Mouse (Mus musculus) kidney, adult 8-10 months (tissue): ENCODE results near the gene Srl.

Experiments
- DNase-seq, 2 experiments: peaks; one replicate each; pipeline ENCODE4 v3.0.0; 2022

Srl gene

GRCm38 (mm10) chr16:4469599-4470352, 71.8 kb downstream of the Srl start:
- peak; percentile 55 to 60 for DNase-seq

DNA sequence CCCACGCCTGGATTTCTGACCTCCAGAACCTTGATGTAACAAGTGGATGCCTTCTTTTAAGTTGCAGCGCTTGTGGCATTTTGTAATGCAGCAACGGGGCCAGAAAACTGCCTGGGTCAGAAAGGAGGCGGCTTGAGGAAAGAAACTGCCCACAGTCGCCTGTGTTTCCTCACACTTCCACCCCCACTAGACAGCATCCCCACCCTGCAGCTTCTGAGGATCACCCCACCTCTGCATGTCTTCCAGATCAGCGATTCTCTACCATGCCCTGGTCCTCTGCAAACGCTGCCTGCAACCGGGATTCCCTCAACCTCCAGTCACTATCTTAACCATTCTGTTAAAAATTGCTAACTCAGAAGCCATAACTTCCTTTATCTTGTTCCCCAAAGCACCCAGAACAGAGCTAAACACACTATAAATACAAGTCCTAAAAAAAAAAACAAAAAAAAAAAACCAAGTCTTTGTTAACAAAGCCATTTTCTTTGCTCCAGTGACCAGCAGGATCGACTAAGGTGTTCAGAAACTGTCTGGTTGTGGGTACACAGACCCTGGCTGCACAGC, 77.0 kb downstream of the Srl start:
- DNase-seq = no peak

DNA sequence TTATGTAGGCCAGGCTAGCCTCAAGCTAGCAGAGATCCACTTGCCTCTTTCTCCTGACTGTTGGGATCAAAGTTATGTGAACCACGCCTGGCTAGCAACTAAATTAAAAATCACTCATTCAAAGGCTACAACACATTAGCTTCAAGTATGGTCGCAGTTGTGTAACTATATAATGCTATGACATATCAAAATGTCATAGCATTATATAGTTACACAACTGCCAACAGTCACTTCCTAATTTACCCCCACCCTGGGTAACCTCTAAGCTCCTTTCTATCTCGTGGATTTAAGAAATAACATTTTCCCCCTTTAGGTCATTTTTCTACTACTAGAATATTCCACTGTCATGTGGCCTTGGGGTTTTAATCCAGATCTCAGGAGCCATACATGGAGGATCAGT, 83.7 kb downstream of the Srl start:
- no peak for DNase-seq

GRCm38 (mm10) chr16:4456391-4456790, 85.2 kb downstream of the Srl start:
- DNase-seq = no peak

DNA sequence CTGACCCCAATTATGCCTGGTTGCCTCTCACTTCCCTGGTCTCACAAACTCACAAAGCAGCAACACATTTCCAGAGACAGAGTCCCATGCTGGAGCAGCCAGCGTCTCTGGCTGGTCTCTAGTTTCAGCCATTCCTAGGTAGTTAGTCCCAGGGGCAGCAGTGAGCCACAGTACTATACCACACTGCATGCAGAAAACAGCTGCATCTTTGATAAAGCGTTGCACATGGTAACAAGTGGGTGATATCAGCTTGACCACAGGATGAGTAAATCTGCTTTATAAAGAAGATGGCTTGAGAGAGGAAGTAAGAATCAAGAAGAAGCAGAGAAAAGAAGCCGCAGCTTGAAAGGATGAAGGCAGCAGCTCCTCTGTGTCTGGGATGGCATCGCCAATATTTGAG, 85.9 kb downstream of the Srl start:
- DNase-seq = no peak

GRCm38 (mm10) chr16:4454563-4454962, 87.1 kb downstream of the Srl start:
- no peak for DNase-seq

- DNase-seq = no peak
Measured at GRCm38 (mm10) chr16:4449418-4449817, 92.2 kb downstream of the Srl start.

DNA sequence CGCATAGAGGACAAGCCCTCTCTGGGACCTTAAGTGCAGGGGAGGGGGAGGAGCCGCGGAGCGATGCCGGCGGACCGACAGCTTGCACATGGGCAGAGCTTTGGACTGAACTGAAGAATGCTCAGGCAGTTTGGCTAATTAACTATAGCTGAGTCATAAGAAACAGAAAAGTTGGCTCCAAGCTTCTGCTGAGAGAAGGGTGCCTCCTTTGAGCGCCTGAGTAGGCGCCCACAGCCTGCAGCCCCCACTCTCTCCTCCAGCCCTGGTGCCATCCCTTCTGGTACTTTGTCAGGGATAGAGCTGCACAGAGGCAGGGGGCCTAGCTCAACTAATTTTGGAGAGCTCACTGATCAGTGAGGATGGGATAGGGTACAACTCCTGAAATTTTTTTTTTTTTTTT, 93.4 kb downstream of the Srl start:
- DNase-seq = peak; percentile 68 to 77

DNA sequence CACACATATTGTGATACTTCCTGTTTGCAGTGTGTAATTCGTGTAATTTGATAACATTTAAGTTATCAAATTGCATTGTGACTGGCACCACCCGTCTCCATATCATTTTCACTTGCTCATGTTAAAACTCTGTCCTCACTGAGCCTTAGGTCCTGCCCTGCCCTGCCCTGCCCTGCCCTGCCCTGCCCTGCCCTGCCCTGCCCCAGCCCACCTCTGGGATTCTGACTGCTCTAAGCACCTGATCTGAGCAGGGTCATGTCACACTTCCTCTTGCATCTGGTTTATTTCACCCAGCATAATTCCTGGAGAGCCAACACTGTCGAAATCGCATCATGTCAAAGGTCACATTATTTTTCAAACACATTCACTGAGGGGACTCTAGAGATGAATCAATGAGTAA, 95.2 kb downstream of the Srl start:
- no peak for DNase-seq

GRCm38 (mm10) chr16:4444378-4444777, 97.2 kb downstream of the Srl start:
- no peak for DNase-seq

GRCm38 (mm10) chr16:4439302-4440066, 102.1 kb downstream of the Srl start:
- peak; percentile 78 to 83 for DNase-seq

GRCm38 (mm10) chr16:4436738-4437137, 104.9 kb downstream of the Srl start:
- peak; percentile 19 to 31 for DNase-seq

GRCm38 (mm10) chr16:4435371-4435770, 106.2 kb downstream of the Srl start:
- DNase-seq = peak; percentile 17 to 20

DNA sequence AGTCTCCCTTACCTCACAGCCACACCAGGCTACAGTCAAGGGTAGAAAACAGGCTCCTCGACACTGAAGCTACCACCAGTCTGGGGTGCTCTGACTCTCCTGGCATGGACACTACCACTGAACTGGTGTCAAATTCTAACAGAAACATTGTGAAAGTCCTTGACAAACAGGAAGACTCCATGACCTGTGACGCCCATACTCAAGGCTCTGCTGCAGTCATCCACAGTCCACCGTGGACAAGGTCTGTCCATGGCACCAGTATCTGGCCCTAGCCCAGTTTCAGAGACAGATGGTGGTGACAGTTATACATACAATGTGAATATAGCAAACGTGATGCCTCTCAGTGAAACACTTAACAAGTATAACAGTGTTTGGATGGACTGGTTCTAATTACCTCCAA, 109.8 kb downstream of the Srl start:
- DNase-seq = no peak

GRCm38 (mm10) chr16:4431013-4431412, 110.6 kb downstream of the Srl start:
- DNase-seq = no peak

DNA sequence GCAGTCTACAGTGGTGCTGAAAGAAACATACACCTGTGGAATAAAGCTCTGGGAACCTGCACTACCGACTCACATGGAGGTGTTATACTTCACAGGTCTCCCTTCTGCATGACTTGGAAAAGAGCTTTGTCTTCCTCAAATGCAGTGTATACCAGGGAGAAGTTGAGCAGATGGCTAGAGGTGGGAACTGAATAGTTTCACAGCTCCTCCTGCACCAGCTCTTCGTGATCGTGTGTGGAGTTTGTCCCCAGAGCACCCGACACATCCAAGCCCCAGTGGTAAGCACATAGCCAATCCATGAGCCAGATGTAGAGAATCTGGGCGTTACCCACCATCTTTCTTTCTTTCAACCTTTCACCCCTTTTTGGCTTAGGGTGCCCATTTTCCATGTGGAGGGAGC, 111.4 kb downstream of the Srl start:
- DNase-seq = no peak
